Mouse (Mus musculus): ENCODE measurements around the gene Pkn3. TPM values are rescaled to one million over a fixed set of nuclear protein-coding genes. Genes with fewer than 3 reads are reported as not detected.

The Pkn3 gene
- polyA plus RNA-seq (2015; fragmentation: Nextera tagmentation; extraction: Ambion mirVana), result 8.6 and 10.0 TPM in 2 replicates

DNA sequence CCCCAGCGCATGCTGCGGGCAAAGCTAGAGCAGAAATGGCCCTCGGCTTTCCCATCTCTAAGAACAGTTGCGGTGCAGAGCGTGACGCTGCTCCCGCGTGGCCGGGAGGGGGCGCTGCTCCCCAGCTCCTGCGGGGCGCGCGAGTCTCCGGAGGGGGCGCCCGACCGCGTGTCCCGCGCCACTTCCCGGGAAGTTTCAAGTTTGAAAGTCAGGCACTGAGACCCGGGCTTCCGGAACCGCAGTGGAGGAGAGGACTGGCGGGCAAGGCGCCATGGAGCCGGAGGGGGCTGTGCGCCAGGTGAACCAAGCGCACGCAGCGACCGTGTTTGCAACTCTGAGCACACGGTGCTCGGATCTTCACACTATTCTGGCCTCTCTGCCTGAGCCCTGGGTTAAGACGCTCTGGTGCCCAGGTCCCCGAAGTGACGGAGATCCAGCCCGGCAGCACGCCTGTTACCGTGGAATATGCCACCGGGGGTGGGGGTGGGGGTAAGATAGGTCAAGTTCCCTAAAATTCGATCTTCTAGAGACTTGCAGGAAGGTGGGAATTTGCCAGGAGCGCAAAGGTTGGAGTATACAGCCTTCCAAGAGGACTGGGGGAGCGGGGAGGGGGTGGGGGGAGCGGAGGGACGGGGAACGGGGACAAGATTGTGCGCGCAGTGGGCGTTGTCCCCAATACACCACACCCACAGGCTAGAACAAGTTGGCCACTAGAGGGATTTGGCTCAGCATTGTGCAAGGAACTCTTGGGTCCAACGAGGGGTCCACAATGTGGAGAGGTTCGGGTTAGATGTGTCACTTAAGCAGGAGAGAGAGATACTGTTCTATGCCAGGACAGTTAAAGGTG, at the start of gene Pkn3:
TSS of gene Pkn3 (plus strand) at position 183 of the 847 bp plus-strand sequence.
- peak within 1 kb of the TSS; percentile 86 for H3K27ac ChIP-seq
- ATAC-seq (ENCODE audit: low FRiP score, low read depth), result peak; percentile 80
- H3K36me3 ChIP-seq, result peaks cover 23% of the 10 kb centered on the region
- H3K9ac ChIP-seq, result peak within 1 kb of the TSS; percentile 75
- peaks cover 19% of the 10 kb centered on the region for H3K4me1 ChIP-seq
- H3K4me3 ChIP-seq, result peak within 1 kb of the TSS; percentile 63
- WGBS, result under 1% methylated on average over 53 of the region's 53 CpGs
- no peaks in the 10 kb centered on the region for H3K27me3 ChIP-seq
- H3K4me2 ChIP-seq (replicated peaks), result peak within 1 kb of the TSS; percentile 93
- H3K9me3 ChIP-seq, result no peaks in the 10 kb centered on the region

DNA sequence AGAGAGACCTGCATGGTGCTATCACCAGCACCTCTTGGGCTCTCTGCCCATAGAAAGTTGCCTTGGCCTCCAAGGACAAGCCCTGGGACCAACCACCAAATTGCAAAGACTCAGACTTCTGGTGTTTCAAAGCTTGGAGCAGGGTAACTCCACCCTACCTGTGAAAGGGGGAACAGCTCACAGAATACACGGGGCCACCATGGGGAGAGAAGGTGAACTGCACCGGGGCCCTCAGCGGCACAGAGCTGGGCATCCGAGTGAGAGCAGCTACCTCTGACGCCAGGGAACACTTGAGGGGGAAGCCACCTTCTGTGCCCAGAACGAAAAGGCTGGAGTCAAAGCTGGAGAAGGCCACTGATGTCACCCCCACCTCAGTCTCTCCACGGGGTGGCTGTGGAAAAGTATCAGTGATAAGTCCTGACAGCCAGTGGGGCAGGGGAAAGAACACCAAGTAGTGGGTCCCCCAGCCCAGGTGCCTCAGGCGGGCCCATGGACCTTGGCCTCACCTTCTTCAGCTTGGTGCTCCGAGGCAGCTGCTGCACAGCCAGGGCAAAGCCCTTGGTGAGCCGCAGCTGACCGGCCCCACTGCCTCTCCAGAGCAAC, 45.1 kb upstream of the Pkn3 start:
- 66% methylated on average over 11 of the region's 11 CpGs for WGBS

GRCm38 (mm10) chr2:30032957-30033356, 44.5 kb upstream of the Pkn3 start:
- ATAC-seq (ENCODE audit: low FRiP score, low read depth), result no peak
- H3K27me3 ChIP-seq, result no peaks in the 10 kb centered on the region
- H3K27ac ChIP-seq, result no peak overlapping the region
- no peak overlapping the region for H3K9ac ChIP-seq
- H3K4me3 ChIP-seq, result no peak overlapping the region
- H3K36me3 ChIP-seq, result peaks cover 82% of the 10 kb centered on the region
- no peaks in the 10 kb centered on the region for H3K4me1 ChIP-seq
- whole genome bisulfite sequencing, result 80% methylated on average over 6 of the region's 6 CpGs
- H3K4me2 ChIP-seq (replicated peaks), result no peak overlapping the region
- no peaks in the 10 kb centered on the region for H3K9me3 ChIP-seq

More for the DNA sequence above, 45.1 kb upstream of the Pkn3 start:
- no peak for ATAC-seq (ENCODE audit: low FRiP score, low read depth)
- Histone ChIP-seq H3K9me3 (no peaks in the 10 kb centered on the region), H3K4me3 (no peak overlapping the region), H3K27ac (no peak overlapping the region), H3K36me3 (peaks cover 82% of the 10 kb centered on the region), H3K4me2 (replicated peaks) (no peak overlapping the region), H3K4me1 (no peaks in the 10 kb centered on the region), H3K27me3 (no peaks in the 10 kb centered on the region), H3K9ac (no peak overlapping the region)

- H3K4me2 ChIP-seq (replicated peaks), result no peak overlapping the region
- H3K36me3 ChIP-seq, result peaks cover 41% of the 10 kb centered on the region
- no peak overlapping the region for H3K27ac ChIP-seq
- H3K4me1 ChIP-seq, result 0 out of 2 replicates have a peak, but pooled peaks cover 2% of the 10 kb centered on the region
- no peak overlapping the region for H3K4me3 ChIP-seq
- WGBS, result 58% methylated on average over 2 of the region's 2 CpGs
- H3K27me3 ChIP-seq, result no peaks in the 10 kb centered on the region
- no peaks in the 10 kb centered on the region for H3K9me3 ChIP-seq
- ATAC-seq (ENCODE audit: low FRiP score, low read depth), result no peak
- 0 out of 2 replicates have a peak overlapping the region, but pooled peaks have one; percentile 35 for H3K9ac ChIP-seq
These were observed 39.7 kb upstream of the Pkn3 start for GRCm38 (mm10) chr2:30037762-30038161.

GRCm38 (mm10) chr2:30038370-30038769, 39.1 kb upstream of the Pkn3 start:
- H3K9ac ChIP-seq, result no peak overlapping the region
- no peak overlapping the region for H3K4me3 ChIP-seq
- H3K4me1 ChIP-seq, result 0 out of 2 replicates have a peak, but pooled peaks cover 5% of the 10 kb centered on the region
- H3K9me3 ChIP-seq, result no peaks in the 10 kb centered on the region
- ATAC-seq (ENCODE audit: low FRiP score, low read depth), result no peak
- H3K27me3 ChIP-seq, result no peaks in the 10 kb centered on the region
- H3K27ac ChIP-seq, result no peak overlapping the region
- 90% methylated on average over 10 of the region's 10 CpGs for WGBS
- peaks cover 35% of the 10 kb centered on the region for H3K36me3 ChIP-seq
- no peak overlapping the region for H3K4me2 ChIP-seq (replicated peaks)

- Histone ChIP-seq H3K9me3 (no peaks in the 10 kb centered on the region), H3K36me3 (peaks cover 31% of the 10 kb centered on the region), H3K27ac (no peak overlapping the region), H3K27me3 (no peaks in the 10 kb centered on the region), H3K4me3 (no peak overlapping the region), H3K4me2 (replicated peaks) (no peak overlapping the region), H3K9ac (no peak overlapping the region), H3K4me1 (0 out of 2 replicates have a peak, but pooled peaks cover 5% of the 10 kb centered on the region)
- ATAC-seq (ENCODE audit: low FRiP score, low read depth), result no peak
These were observed 37.8 kb upstream of the Pkn3 start for GRCm38 (mm10) chr2:30039687-30040086.

GRCm38 (mm10) chr2:30042445-30042844, 35.0 kb upstream of the Pkn3 start:
- no peaks in the 10 kb centered on the region for H3K27me3 ChIP-seq
- H3K4me2 ChIP-seq (replicated peaks), result no peak overlapping the region
- no peak overlapping the region for H3K27ac ChIP-seq
- H3K36me3 ChIP-seq, result peaks cover 28% of the 10 kb centered on the region
- no peak overlapping the region for H3K4me3 ChIP-seq
- H3K9ac ChIP-seq, result 0 out of 2 replicates have a peak overlapping the region, but pooled peaks have one; percentile 4
- WGBS, result 6% methylated on average over 4 of the region's 4 CpGs
- peak; percentile 51; the same call in 1 of the 2 replicates for ATAC-seq (ENCODE audit: low FRiP score, low read depth)
- no peaks in the 10 kb centered on the region for H3K9me3 ChIP-seq
- 0 out of 2 replicates have a peak, but pooled peaks cover 6% of the 10 kb centered on the region for H3K4me1 ChIP-seq

DNA sequence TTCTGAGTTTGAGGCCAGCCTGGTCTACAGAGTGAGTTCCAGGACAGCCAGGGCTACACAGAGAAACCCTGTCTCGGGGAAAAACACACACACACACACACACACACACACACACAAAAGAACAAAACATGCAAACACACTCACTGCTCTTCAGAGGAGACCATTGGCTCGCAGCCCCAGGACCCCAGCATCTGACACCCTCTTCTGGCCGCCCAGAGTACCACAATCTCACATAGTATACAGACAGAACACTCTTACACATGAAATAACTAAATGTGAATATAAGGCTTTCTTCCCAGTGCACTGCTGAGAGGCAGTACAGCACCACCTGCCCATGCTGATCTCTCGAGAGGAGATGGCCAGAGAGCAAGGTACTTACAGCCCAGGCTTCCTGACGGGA, 32.9 kb upstream of the Pkn3 start:
- Histone ChIP-seq H3K9ac (no peak overlapping the region), H3K4me1 (peaks cover 16% of the 10 kb centered on the region; the same call in 1 of the 2 replicates), H3K9me3 (no peaks in the 10 kb centered on the region), H3K4me2 (replicated peaks) (no peak overlapping the region), H3K27me3 (no peaks in the 10 kb centered on the region), H3K36me3 (peaks cover 16% of the 10 kb centered on the region), H3K4me3 (no peak overlapping the region), H3K27ac (no peak overlapping the region)
- WGBS, result 85% methylated on average over 5 of the region's 5 CpGs
- no peak for ATAC-seq (ENCODE audit: low FRiP score, low read depth)

- Histone ChIP-seq H3K4me3 (no peak overlapping the region), H3K27ac (no peak overlapping the region), H3K4me1 (peaks cover 16% of the 10 kb centered on the region; the same call in 1 of the 2 replicates), H3K4me2 (replicated peaks) (0 out of 2 replicates have a peak overlapping the region, but pooled peaks have one; percentile 71), H3K27me3 (no peaks in the 10 kb centered on the region), H3K9ac (no peak overlapping the region), H3K36me3 (peaks cover 16% of the 10 kb centered on the region), H3K9me3 (no peaks in the 10 kb centered on the region)
- ATAC-seq (ENCODE audit: low FRiP score, low read depth), result no peak
- 99% methylated on average over 6 of the region's 6 CpGs for WGBS
These were observed 30.4 kb upstream of the Pkn3 start for GRCm38 (mm10) chr2:30047127-30047526.

- H3K4me2 ChIP-seq (replicated peaks), result peak overlapping the region; percentile 71
- 59% methylated on average over 11 of the region's 11 CpGs for WGBS
- ATAC-seq (ENCODE audit: low FRiP score, low read depth), result no peak
- peak overlapping the region; percentile 77; the same call in 1 of the 2 replicates for H3K27ac ChIP-seq
- H3K9me3 ChIP-seq, result no peaks in the 10 kb centered on the region
- peaks cover 16% of the 10 kb centered on the region for H3K36me3 ChIP-seq
- peak overlapping the region; percentile 73 for H3K9ac ChIP-seq
- peaks cover 11% of the 10 kb centered on the region; the same call in 1 of the 2 replicates for H3K4me1 ChIP-seq
- H3K4me3 ChIP-seq, result peak overlapping the region; percentile 79
- H3K27me3 ChIP-seq, result no peaks in the 10 kb centered on the region
These were observed 29.4 kb upstream of the Pkn3 start for GRCm38 (mm10) chr2:30048101-30048501.

DNA sequence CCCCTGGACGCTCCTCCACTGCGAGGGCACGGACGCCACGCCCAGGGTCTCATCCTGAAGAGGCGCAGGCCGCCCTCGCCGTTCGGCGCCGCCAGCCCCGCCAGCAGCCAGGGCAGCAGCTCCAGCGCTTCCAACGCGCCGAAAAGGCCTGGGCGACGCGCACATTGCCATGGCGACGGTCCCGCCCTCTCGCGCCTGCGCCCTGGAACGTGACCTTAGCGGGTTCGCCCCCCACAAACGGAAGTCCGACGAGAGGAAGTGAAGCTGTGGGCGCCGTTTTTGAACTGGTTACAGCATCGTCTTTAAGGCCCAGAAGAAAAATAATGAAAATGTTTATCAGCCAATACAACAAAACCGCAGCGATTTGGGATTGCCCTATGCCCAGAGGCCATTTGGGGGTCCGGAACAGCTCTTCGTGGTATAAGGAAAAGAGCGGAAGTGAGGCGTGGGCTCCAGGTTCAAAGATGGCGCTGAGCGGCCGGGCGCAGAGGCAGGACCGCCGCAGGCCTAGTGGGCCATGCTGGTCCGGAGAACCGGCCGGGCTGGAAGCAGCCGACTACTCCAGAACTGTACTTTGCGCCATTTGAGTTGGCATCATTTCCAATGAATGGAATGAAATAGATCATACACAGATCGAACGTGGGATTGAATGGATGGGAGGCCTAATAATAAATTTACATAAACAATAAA, 28.6 kb upstream of the Pkn3 start, which contains the start of gene Wdr34:
TSS of gene Wdr34 (minus strand) at position 183 of the 690 bp plus-strand sequence.
- Histone ChIP-seq H3K9ac (peak within 1 kb of the TSS; percentile 73), H3K36me3 (peaks cover 16% of the 10 kb centered on the region), H3K9me3 (no peaks in the 10 kb centered on the region), H3K4me1 (peaks cover 11% of the 10 kb centered on the region; the same call in 1 of the 2 replicates), H3K27ac (peak within 1 kb of the TSS; percentile 77), H3K4me3 (peak within 1 kb of the TSS; percentile 79), H3K27me3 (no peaks in the 10 kb centered on the region), H3K4me2 (replicated peaks) (peak within 1 kb of the TSS; percentile 71)
- 2% methylated on average over 54 of the region's 54 CpGs for WGBS
- peak; percentile 94 for ATAC-seq (ENCODE audit: low FRiP score, low read depth)
